Mouse (Mus musculus) liver, embryonic 14.5 days (tissue): ENCODE measurements at regions not wholly inside any gene's neighbourhood (a gene's known extent, or its start where the extent isn't known, plus 50 kb on each side); places are given as distances from the start of the nearest gene placed in this dataset.

Experiments
- CTCF ChIP-seq: IDR thresholded peaks from 2 replicates; pipeline ENCODE4 v1.5.1; 2016; ENCODE audit warnings: antibody characterized with exemption, low read depth, control low read depth
- EP300 ChIP-seq: IDR thresholded peaks from 2 replicates; pipeline ENCODE4 v1.6.1; 2016; ENCODE audit warnings: antibody characterized with exemption, low read depth

DNA sequence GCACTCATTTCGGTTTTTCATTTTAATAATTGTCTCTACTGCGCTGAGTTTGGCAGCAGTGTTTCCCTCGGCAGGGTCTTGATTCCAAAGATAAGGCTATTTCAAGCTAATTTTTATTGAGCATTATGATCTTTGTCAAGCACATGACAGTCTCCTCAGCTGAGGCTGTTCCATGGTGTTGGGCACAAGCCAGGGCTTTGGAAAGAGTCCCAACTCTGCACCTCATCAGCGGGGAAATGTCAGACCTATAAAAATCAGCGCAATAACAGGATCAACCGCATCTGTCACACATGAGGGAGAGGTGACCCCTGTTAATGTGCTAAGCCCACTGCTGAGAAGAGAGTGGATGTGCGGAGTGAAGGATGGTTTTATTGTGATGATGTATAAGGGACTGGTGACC lies 296.7 kb upstream of the Tmem132c start:
- no peak for TF ChIP-seq CTCF
- TF ChIP-seq EP300: no peak
